Mouse (Mus musculus): Measurements from ENCODE around the gene 0610040J01Rik.

The 0610040J01Rik gene

DNA sequence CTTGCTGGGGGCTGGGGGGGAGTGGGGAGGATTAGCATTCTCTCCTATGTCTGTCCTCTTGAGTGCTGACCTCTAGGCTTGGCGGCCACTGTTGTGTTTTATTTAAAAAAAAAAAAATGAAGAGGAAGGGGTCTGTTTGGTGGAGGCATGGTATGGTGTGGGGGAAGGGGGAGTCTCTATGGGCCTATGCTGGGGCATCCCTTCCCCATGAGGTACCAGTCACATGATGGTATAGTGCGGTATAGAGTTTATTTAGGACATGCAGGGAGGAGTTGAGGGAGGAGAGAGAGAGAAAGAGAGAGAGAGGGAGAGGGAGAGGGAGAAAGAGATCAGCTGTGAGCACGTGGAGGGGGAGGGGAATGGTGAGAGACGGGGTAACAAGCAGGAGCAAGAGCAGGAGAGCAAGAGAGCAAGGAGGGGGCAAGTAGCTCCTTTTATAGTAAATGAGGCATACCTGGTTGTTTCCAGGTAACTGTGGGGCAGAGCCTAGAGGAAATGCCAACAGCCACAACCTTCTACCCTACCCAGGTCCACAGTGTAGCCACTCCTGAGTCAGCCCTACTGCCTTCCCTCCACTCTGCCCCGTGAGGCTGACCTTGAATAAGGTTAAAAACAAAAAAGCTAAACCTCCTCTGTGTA lies 15.4 kb downstream of the 0610040J01Rik start:
- in situ Hi-C loops (cut with MboI; ENCODE audit: unreplicated experiment in 2 of 2): no loop called here

DNA sequence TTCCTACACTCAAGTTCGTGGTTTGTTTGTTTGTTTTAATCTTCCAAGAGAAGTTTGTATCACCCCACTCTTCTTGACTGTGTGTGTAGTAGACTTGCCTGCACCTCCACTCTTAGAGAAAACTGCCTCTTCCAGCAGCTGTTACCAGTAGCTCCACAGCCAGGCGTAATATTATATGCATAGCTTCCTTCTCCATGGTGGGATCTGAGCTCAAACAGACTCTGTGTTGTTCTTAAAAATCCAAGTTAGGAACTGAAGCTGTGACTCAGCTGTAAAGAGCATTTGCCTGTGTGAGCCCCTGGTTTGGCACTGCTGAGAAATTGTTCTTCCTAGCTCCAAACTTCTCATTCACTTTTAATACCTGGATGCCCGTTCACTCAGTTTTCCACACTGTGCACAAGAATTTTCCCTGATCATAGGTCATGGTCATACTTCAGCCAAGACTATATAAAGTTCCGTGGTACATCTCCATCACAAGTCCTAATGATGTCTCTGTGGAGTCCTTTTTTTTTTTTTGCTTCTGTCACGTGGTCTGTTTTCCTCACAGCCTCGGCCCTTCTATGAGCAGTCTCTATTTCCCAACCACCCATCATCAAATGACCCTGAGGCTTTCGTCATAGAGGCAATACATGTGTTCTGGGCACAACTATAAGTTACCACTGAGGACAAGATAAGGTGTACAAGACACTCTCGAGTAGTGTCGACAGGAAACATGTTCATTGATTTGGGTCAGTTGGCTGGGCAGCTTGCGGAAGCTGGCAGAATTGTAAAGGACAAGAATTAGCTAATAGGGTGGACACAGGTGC lies 16.4 kb downstream of the 0610040J01Rik start:
- in situ Hi-C loops (cut with MboI; ENCODE audit: unreplicated experiment in 2 of 2): no loop called here

DNA sequence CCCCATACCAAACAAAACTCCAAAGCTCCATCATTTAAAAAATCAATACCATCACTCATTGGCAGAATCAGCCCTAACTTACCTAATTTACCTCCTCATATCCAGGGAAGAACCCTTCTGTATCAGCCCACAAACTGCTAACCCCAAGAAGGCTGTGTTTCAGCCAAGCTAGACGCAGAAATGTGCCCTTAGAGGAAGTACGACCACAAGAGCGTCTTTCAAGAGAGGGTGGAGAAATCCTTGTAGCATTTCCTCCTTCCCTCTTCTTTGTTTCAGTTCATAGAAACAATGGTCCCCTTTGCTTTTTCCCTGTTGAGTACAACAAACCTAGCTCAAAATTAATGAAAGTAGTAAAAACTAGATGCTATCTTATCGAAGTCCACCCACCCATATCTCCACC lies 18.9 kb downstream of the 0610040J01Rik start:
- in situ Hi-C loops (cut with MboI; ENCODE audit: unreplicated experiment in 2 of 2): loop anchor here in 1 of 2 experiments (5.0 kb wide), 1 partner anchor 36 kb away; no protein-coding TSS in a partner anchor

DNA sequence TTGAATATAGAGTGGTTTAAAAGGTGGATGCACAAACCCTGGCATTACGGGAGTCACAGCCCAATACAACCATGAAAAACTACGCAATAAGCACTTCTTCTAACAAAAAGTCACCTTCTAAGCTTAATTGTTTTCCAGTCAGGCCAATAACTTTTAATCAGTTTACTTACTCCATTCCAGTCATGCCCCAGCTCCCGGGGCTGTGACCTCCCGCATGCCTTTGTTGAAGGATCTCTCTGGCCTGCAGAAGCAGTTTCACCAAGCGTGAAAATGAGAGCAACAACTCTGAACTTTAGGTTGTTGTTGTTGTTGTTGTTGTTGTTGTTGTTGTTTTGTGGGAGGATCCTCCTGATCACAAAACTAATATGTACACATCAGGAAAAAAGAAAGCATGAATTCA lies 21.8 kb downstream of the 0610040J01Rik start:
- in situ Hi-C loops (cut with MboI; ENCODE audit: unreplicated experiment in 2 of 2): loop anchor here in 1 of 2 experiments (5.0 kb wide), 1 partner anchor 33 kb away; no protein-coding TSS in a partner anchor

DNA sequence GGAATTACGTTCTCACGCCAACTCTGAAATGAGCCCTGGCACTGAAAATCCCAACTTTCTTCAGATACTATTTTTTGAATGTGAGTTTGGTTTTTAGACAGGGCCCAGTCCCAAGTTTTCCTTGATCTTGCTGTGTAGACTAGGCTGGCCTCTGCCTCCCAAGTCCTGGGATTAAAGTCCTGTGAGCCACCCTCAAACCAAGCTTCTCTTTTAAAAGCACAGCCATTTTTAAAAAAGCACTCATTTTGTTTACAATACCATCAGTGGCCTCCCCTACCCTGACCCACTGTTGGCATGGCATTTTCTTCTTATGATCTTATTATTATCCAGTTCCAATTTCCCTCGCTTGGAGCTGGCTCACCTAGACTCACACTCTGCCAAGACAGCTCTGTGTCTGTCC lies 22.3 kb downstream of the 0610040J01Rik start:
- in situ Hi-C loops (cut with MboI; ENCODE audit: unreplicated experiment in 2 of 2): loop anchor here in 1 of 2 experiments (5.0 kb wide), 1 partner anchor 33 kb away; no protein-coding TSS in a partner anchor

DNA sequence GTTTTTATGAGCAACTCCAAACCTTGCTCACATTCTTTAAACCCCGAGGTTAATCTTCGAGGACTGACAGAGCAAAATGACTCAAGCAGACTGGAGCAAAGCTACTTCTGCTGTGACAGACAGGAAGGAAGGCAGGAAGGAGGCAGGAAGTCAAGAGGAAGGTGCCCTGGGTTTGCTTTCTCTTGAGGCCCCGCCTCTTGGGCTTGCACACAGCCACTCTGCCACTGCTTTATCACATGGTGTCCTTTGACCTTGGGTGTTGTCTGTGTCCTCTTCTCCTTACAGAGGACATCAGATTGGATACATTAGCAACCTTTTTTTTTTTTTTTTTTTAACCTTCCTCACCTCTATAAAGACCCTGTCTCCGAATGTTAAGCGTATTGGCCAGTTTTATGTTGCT lies 25.0 kb downstream of the 0610040J01Rik start:
- in situ Hi-C loops (cut with MboI; ENCODE audit: unreplicated experiment in 2 of 2): no loop called here

DNA sequence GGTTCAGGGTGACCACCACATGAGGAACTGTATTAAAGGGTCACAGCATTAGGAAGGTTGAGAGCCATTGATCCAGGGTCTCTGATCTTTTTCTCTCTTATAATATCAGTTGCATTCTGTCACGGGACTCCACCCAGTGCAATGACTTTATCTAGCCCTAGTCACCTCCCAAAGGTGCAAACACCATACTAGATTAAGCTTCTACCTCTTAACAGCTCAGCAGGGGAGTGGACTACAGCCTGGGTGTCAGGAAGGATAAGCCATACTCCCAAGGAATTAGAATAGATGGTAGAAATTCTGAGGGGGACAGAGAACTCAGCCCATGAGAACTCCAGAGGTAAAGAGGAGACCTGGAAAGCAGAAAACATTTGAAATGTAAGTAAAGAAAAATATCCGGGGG lies 25.7 kb downstream of the 0610040J01Rik start:
- in situ Hi-C loops (cut with MboI; ENCODE audit: unreplicated experiment in 2 of 2): no loop called here

DNA sequence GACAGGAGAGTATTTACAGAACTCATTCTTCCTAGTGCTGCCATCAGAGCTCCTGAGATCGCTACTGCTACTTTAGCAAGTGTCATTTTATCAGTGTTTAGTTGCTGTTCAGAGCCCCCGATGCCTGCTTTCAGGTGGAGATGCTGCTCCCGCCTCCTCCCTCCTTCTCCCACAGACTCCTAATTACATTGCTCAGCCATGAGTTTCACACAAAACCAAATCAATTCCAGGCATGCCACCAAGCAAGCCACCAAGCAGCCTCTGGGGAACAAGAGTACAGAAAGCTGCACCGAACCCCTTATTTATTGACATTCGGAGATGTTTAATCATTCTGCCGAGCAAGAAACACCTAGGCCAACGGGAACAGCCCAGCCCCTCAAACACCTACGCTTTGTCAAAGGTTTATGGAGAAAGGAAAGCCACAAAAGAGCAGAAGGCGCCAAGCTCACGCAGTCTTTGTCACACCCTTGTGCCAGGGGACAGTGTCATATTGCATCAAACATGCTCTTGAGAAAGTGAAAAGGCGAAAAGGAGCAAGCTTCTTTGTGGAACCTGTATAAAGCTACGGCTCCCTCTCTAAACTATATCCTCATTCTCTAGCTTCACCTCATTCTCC lies 27.7 kb downstream of the 0610040J01Rik start:
- in situ Hi-C loops (cut with MboI; ENCODE audit: unreplicated experiment in 2 of 2): no loop called here

DNA sequence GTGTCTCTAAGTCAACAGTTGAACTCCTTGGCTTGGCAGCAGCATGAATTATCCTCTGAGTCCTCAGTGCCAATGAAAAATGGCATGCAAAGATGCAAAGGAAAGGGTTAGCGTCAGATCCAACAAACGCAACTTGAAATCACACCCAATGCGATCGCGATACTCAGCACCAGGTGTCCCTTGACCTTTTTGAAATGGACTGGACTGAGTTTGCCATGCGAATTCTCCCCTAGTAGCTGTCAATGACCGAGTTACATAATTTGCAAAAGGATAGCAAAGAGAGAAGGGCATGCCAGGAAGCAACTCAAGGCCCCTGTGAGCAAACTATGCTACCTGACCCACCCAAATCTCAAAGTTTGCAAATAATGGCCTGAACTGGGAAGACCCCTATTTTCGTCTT lies 34.9 kb downstream of the 0610040J01Rik start:
- in situ Hi-C loops (cut with MboI; ENCODE audit: unreplicated experiment in 2 of 2): no loop called here

DNA sequence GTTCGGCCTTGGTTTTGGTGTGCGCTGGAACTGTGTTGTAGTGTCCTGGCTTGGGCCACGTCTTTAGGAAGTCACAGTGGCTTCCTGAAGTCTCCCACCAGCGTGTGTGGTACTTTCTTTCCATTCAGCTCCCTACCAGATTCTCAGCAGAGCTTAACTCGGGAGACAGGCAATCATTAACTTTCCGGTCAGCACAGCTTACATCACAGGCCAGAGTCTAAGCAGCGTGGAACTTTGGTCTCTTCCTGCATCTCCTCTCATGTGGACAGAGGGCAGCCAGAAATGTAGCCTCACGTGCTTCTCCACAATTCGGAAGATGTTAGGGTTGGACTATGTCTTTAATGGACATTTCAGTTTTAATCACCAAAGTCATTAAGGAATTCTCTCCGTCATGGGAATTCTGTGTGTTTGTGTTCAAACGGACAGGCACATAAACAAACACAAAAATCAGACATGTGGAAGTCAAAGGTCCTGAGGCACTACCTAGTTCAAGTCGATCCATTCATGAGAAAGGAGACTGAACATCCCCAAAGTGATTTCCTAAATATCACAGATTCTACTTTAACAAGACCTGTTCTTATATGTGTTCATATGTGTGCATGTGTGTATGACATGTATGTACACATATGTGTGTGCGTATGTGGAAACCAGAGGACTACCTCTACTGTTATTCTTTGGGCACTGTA lies 35.5 kb downstream of the 0610040J01Rik start:
- in situ Hi-C loops (cut with MboI; ENCODE audit: unreplicated experiment in 2 of 2): no loop called here

DNA sequence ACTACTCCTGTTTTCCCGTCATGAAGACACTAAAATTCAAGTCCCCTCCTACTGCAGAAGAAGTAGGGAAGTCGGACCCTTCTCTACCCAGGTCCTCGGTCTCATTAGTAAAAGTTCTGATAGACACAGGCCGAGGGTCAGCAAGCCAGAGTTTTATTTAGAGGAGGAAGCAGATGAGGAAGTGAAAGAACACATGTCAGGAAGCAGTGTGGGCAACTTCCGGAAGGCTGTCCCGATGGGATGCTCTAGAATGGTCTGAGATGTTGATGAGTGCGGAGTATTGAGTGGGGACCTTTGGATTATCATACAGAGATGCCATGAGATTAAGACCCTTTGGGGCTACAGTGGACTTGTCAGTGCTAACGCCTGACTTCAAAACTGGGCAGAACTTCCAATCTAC lies 46.7 kb downstream of the 0610040J01Rik start:
- in situ Hi-C loops (cut with MboI; ENCODE audit: unreplicated experiment in 2 of 2): no loop called here

DNA sequence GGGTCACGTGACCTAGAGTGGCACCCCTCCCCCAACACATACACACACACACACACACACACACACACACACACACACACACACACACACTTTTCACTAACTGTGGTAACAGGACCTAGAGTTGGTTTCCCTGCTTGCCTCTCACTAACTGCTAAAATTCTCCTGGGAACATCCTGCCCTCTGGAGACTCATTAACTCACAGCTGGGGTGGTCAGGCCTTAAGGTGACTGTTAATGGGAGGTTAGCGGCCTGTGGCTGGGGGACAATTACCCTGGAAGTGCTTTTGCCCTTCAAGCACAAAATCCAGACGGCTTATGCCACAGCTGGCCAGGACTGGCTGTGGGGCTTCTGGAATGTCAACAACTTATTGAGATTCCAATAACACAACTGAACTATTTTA lies 55.3 kb downstream of the 0610040J01Rik start:
- in situ Hi-C loops (cut with MboI; ENCODE audit: unreplicated experiment in 2 of 2): loop anchor here in 1 of 2 experiments (5.0 kb wide), 1 partner anchor 35 kb away; no protein-coding TSS in a partner anchor

DNA sequence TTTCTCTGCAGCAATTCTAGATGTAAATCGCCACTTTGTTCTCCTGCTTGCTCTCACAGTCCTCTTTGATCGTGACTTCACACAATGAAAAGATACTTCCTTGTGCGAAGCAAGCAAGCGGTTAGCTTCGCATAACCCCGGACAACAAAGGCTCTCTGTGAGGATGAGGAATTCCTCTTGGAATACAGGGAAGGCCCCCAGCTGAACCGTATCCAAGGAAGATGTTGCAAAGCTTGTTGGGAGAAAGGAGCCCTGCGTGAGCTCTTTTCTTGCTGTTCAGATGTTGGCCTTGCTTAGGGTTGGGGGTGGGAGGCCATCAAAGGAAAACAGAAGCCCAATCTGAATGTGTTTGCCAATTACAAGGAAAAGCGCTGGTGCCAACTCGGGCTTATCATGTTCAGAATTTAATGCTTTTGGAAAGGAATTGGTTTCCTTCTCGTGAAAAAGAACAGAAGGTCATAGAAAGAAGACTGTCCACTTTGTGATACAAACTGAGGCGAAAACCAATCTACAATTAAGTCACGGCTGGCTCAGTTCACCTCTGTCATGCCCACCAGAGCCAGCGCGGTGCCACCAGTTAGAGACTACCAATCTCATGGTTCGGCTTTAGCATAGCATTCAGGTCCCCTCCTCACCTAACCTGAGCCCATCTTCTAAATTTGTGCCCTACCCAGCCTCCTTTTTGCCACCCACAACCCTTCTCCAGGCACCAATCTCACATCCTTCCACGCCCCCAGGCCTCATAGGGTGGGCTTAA lies 60.2 kb downstream of the 0610040J01Rik start:
- in situ Hi-C loops (cut with MboI; ENCODE audit: unreplicated experiment in 2 of 2): no loop called here

DNA sequence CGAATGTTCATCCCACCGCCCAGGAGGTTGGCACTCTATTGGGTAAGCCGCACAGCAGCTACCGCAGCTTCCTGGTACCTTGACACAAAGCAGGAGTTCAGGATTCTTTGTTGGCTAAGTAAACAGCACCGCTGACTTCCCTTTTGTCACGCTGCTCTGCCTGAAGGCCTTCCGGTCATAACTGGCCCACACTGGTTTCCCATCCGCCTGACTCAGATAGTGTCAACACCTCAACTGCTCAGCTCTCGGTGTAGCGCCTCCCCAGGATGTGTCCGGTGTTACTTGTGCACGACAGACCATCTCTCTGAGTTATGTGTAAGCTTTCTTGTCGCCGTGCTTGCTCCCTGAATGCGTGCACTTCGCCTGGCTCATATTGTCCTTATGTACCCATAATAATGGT lies 62.7 kb downstream of the 0610040J01Rik start:
- in situ Hi-C loops (cut with MboI; ENCODE audit: unreplicated experiment in 2 of 2): loop anchor here in 1 of 2 experiments (25.0 kb wide), 1 partner anchor 963 kb away; no protein-coding TSS in a partner anchor

DNA sequence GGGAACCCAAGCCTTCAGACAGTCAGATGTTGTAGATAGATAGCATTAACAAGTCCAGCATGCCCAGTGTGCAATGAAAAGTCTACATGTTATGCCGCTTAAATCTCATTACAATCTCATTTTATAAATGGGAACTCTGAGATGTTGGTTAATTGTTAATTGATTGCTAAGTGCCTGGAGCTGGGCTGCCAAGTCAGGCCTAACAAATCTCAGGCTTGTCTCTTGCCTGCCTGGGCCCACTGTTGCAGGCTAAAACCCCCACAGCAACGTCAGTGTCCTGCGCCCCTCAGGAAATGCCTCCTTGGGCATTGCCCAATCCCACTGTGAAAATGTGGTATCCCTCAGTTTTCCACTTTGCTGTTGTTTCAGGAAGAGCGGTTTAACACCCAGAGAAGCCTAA lies 63.9 kb downstream of the 0610040J01Rik start:
- in situ Hi-C loops (cut with MboI; ENCODE audit: unreplicated experiment in 2 of 2): loop anchor here in 1 of 2 experiments (25.0 kb wide), 1 partner anchor 964 kb away; no protein-coding TSS in a partner anchor

DNA sequence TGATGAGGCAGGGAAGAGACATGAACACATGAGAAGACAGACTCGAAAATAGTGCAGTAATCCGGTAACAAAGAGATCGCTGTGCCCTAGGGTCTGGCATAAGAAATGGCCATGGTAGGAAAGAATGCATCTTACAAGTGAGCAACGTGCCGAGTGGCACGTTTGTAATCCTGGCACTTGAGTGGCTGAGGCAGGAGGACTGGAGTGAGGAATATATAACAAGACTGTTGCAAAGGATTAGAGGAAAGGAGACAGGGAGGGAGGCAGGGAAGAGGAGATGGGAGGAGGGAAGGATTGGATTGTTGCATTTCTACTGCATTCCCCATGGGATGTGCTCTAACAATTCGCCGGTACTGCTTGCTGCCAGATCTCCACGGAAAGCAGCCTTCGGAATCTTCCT lies 66.9 kb downstream of the 0610040J01Rik start:
- in situ Hi-C loops (cut with MboI; ENCODE audit: unreplicated experiment in 2 of 2): loop anchor here in 1 of 2 experiments (25.0 kb wide), 1 partner anchor 967 kb away; no protein-coding TSS in a partner anchor

DNA sequence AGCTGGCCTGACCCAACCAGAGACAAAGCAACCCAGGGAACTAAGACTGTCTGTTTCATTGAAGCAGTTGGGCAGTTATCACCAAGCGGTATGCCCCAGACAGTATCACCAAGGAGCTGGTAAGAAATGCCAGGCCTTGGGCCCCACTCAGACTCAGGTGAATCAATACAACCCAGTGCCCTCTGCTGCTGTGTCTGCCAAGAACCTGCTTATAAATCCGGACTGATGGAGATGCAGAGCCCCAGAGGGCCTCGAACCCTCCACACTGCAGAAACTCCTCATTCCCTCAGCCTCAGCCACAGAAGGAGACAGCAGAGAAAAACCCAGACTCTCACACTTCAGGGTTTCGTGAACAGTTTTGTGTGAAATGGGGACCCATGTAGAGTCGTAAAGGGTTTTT lies 74.1 kb downstream of the 0610040J01Rik start:
- in situ Hi-C loops (cut with MboI; ENCODE audit: unreplicated experiment in 2 of 2): loop anchor here (5.0 to 25.0 kb wide), 3 partner anchors 74 to 994 kb away; partner anchors contain the start of gene 0610040J01Rik (in 2 of the 2)

DNA sequence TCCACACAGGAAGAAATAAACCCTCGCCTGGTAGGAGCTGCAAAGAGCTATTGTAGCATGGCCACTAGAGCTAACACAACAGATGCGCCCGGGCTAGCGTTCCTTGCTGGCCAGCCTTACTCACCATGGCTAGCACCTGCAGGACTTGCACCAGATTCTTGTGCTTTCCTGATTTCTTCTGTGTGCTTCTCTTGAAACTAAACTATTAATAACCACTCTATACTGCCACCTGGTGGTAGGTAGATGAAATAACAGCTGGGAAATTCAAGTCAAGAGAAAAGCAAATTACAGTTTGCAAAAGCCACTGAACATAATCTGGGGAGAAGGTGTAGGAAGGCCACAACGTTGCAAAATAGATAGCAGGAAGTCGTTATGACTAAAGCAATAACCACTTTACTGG lies 74.5 kb downstream of the 0610040J01Rik start:
- in situ Hi-C loops (cut with MboI; ENCODE audit: unreplicated experiment in 2 of 2): loop anchor here (5.0 to 25.0 kb wide), 3 partner anchors 74 to 994 kb away; partner anchors contain the start of gene 0610040J01Rik (in 2 of the 2)

DNA sequence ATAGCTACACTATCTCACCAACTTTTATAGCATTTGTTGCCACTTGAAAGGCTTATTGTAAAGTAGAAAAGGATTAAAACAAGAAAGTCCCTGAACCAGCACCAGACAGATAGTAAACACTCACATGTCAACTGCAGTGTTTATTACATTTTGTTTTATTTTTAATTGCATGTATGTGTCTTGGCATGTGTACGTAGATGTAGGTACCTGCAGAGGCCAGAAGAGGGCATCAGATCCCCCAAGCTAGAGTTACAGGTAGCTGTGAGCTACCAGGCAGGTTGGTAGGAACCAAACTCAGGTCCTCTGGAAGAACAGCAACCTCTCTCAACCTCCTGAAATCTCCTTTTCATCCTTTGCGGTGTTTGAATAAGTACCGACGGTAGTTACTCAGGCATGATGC lies 74.9 kb downstream of the 0610040J01Rik start:
- in situ Hi-C loops (cut with MboI; ENCODE audit: unreplicated experiment in 2 of 2): loop anchor here (5.0 to 25.0 kb wide), 3 partner anchors 75 to 995 kb away; partner anchors contain the start of gene 0610040J01Rik (in 2 of the 2)

All from v-Abl transformed pro-B cells (cell line).